Mouse (Mus musculus) kidney, adult 2 months (tissue): ENCODE data around the gene Vps18.

ENCODE experiments used
- CTCF ChIP-seq: fragments of 200-500 bp; conservative IDR thresholded peaks from 2 replicates; pipeline ENCODE4 v1.5.1; 2011; ENCODE audit warnings: low read depth, mild to moderate bottlenecking, control low read depth, low read length, moderate library complexity, mixed read lengths; ENCODE audit not compliant: insufficient read depth, insufficient read length
- POLR2A ChIP-seq: fragments of 200-500 bp; IDR thresholded peaks from one replicate; pipeline ENCODE4 v1.6.1; 2011; ENCODE audit warnings: low read depth, low read length, control low read depth

DNA sequence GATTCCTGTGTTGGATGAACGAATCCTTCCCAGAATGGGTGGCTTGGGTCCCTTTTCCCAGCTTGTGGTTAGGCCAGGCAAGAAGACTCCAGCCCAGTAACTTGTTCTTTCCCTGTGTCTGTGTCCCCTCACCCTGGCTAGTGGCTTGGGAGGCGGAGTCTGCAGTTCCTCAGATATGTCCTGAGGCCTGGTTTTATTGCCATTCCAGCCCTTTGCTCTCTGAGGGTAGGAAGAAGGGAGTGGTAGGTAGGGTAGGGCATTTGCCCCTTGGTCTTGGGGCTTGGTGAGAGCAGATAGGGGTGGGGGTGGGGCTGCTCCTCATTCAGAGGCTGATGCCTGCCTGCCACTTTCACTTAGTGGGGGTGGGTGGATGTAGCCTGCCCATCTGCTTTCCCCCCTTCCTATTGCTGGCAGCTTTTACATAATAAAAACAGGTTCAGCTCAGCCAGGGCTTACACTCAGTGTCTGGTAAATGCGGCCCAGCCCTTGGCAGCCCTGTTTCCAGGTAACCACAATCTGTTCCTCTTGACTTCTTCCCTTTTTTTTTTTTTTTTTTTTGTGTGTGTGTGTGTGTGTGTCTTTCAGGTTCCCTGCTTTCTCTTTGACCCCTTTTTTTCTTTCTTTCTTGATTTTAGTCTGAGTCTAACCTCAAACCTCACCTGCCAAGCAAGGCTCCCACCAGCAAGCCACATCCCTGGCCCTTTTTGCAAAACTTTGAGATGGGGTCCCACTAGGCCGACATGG is 48.3 kb upstream of the Vps18 start:
- no peak for TF ChIP-seq POLR2A
- TF ChIP-seq CTCF: no peak
